Mouse (Mus musculus) CH12.LX (cell line): Measurements from ENCODE around the gene Samd1. TPM values are rescaled to one million over a fixed set of nuclear protein-coding genes. Genes with fewer than 3 reads are reported as not detected.
"Not testable (repeated sequence)": the region's sequence is repeated elsewhere in the genome, so short reads cannot be mapped to it uniquely, and the experiment has no call there.

Experiments used
- DNase-seq: peaks from one replicate; pipeline ENCODE4 v3.0.0-alpha.2; 2013; ENCODE audit errors: extremely low read depth
- H3K27ac ChIP-seq: 2 replicates; pipeline ENCODE4 v1.5.1; 2012; ENCODE audit warnings: low read depth, mild to moderate bottlenecking, control low read depth, moderate library complexity; ENCODE audit not compliant: insufficient read depth
- H3K27me3 ChIP-seq: replicated peaks from 2 replicates; pipeline ENCODE3; 2012; ENCODE audit warnings: inconsistent platforms
- H3K36me3 ChIP-seq, 2 experiments: replicated peaks in 1 of 2; 2 replicates each; pipeline versions ENCODE3 to v1.6.1; 2012; ENCODE audit warnings: inconsistent platforms in 1 of 2, low read length in 1 of 2, mild to moderate bottlenecking in 1 of 2, mixed read lengths in 1 of 2, moderate library complexity in 1 of 2; ENCODE audit not compliant: control insufficient read depth in 1 of 2, insufficient read depth in 1 of 2
- H3K4me1 ChIP-seq, 2 experiments: 2 replicates each; pipeline ENCODE4 v1.6.1; 2012; ENCODE audit warnings: inconsistent platforms in 1 of 2, moderate library complexity in 1 of 2; ENCODE audit not compliant: insufficient read depth in 2 of 2, control insufficient read depth in 1 of 2
- H3K4me2 ChIP-seq: 2 replicates; pipeline ENCODE4 v1.6.1; 2012; ENCODE audit warnings: low read depth, mild to moderate bottlenecking, control low read depth; ENCODE audit not compliant: poor library complexity, insufficient read depth, severe bottlenecking
- H3K4me3 ChIP-seq, 3 experiments: fragments of 150-350 bp in 1 of 3; sonication (generic) in 1 of 3; replicated peaks in 1 of 3; 2 replicates each; pipeline versions ENCODE3 to v1.5.1; 2011 to 2012; ENCODE audit warnings: low read depth in 2 of 3, low read length in 2 of 3, mild to moderate bottlenecking in 2 of 3, moderate library complexity in 2 of 3, control low read depth in 1 of 3, improper control_type of control experiment in 1 of 3, inconsistent platforms in 1 of 3, mixed read lengths in 1 of 3; ENCODE audit not compliant: poor library complexity in 1 of 3
- H3K79me2 ChIP-seq: replicated peaks from 2 replicates; pipeline ENCODE4 v1.6.1; 2012; ENCODE audit warnings: mild to moderate bottlenecking, moderate library complexity; ENCODE audit not compliant: control insufficient read depth, poor library complexity, insufficient read depth, severe bottlenecking; ENCODE audit errors: extremely low read depth
- H3K9ac ChIP-seq: 2 replicates; pipeline ENCODE4 v1.6.1; 2012; ENCODE audit warnings: low read depth, mild to moderate bottlenecking, control low read depth, moderate library complexity; ENCODE audit not compliant: insufficient read depth
- H3K9me3 ChIP-seq: replicated peaks from 2 replicates; pipeline ENCODE3; 2012; ENCODE audit warnings: low read length, inconsistent platforms, mixed read lengths
- BHLHE40 ChIP-seq: IDR thresholded peaks from 2 replicates; pipeline ENCODE4 v1.6.1; 2011; ENCODE audit warnings: mild to moderate bottlenecking, low read depth, low read length, improper control_type of control experiment
- CHD1 ChIP-seq: IDR thresholded peaks from 2 replicates; pipeline ENCODE4 v1.6.1; 2012; ENCODE audit warnings: low read depth, low read length, improper control_type of control experiment, inconsistent platforms
- CTCF ChIP-seq, 2 experiments: IDR thresholded peaks in 1 of 2; conservative IDR thresholded peaks in 1 of 2; 2 replicates each; pipeline ENCODE4 v1.5.1; 2011 to 2012; ENCODE audit warnings: low read depth in 2 of 2, low read length in 2 of 2, improper control_type of control experiment in 1 of 2, inconsistent platforms in 1 of 2, mild to moderate bottlenecking in 1 of 2, moderate library complexity in 1 of 2
- E2F4 ChIP-seq: IDR thresholded peaks from 2 replicates; pipeline ENCODE4 v1.6.1; 2011; ENCODE audit warnings: low read depth, low read length, improper control_type of control experiment; ENCODE audit not compliant: insufficient replicate concordance
- ELF1 ChIP-seq: IDR thresholded peaks from 2 replicates; pipeline ENCODE4 v1.6.1; 2014; ENCODE audit warnings: low read depth, mild to moderate bottlenecking, inconsistent platforms, low read length, improper control_type of control experiment
- ETS1 ChIP-seq: conservative IDR thresholded peaks from 2 replicates; pipeline ENCODE4 v1.6.1; 2012; ENCODE audit warnings: low read depth, mild to moderate bottlenecking, inconsistent platforms, low read length, improper control_type of control experiment, moderate library complexity
- JUND ChIP-seq: conservative IDR thresholded peaks from 2 replicates; pipeline ENCODE4 v1.6.1; 2011; ENCODE audit warnings: low read depth, low read length, improper control_type of control experiment
- KAT2A ChIP-seq: IDR thresholded peaks from 2 replicates; pipeline ENCODE4 v1.6.1; 2012; ENCODE audit warnings: low read length, improper control_type of control experiment, inconsistent platforms; ENCODE audit not compliant: insufficient replicate concordance
- MEF2A ChIP-seq: IDR thresholded peaks from 2 replicates; pipeline ENCODE4 v1.6.1; 2014; ENCODE audit warnings: low read depth, mild to moderate bottlenecking, inconsistent platforms, low read length, improper control_type of control experiment, borderline replicate concordance
- MXI1 ChIP-seq: IDR thresholded peaks from 2 replicates; pipeline ENCODE4 v1.6.1; 2011; ENCODE audit warnings: mild to moderate bottlenecking, low read depth, low read length, improper control_type of control experiment
- NELFE ChIP-seq: IDR thresholded peaks from 2 replicates; pipeline ENCODE4 v1.6.1; 2011; ENCODE audit warnings: low read depth, low read length, improper control_type of control experiment
- NRF1 ChIP-seq: IDR thresholded peaks from 2 replicates; pipeline ENCODE4 v1.6.1; 2014; ENCODE audit warnings: low read depth, mild to moderate bottlenecking, inconsistent platforms, low read length, improper control_type of control experiment, moderate library complexity
- SIN3A ChIP-seq: IDR thresholded peaks from 2 replicates; pipeline ENCODE4 v1.6.1; 2012; ENCODE audit warnings: low read length, improper control_type of control experiment, inconsistent platforms
- TBP ChIP-seq: conservative IDR thresholded peaks from 2 replicates; pipeline ENCODE4 v1.6.1; 2011; ENCODE audit warnings: low read depth, low read length, improper control_type of control experiment
- USF2 ChIP-seq: conservative IDR thresholded peaks from 2 replicates; pipeline ENCODE4 v1.6.1; 2011; ENCODE audit warnings: low read depth, low read length, improper control_type of control experiment
- dilution Hi-C: fragments of 300-500 bp; cut with MboI; formaldehyde crosslinking; loops from 2 replicates; pipeline ENCODE4 v1.14.3; 2020; ENCODE audit warnings: low sequenced_read_pairs; ENCODE audit not compliant: extremely low pct_unique_long_range_greater_than_20kb, extremely low pct_ligation_motif_present
- in situ Hi-C: fragments of 300-500 bp; cut with MboI; formaldehyde crosslinking; loops from 3 replicates; pipeline ENCODE4 v1.14.3; 2019; ENCODE audit warnings: low sequenced_read_pairs, low pct_ligation_motif_present, low pct_unique_long_range_greater_than_20kb, mixed read lengths
- polyA plus RNA-seq: library from polyadenylated mRNA; unstranded; fragments of >175 nt; gene quantifications from 2 replicates; pipeline ENCODE4 v1.2.1, GENCODE M21; 2012; ENCODE audit warnings: low read depth; ENCODE audit not compliant: insufficient read length
- total RNA-seq, 2 experiments: library from RNA; depleted of rRNA; stranded (reverse); fragments of 300-350 nt in 1 of 2; fragments of >200 nt in 1 of 2; gene quantifications; 2 replicates each; pipeline ENCODE4 v1.2.3; 2012 to 2014

Gene Samd1
- total and polyA plus RNA-seq, 3 experiments: 42.1 to 54.5 (median 42.3) TPM

GRCm38 (mm10) chr8:83982449-83982848, 15.0 kb upstream of the Samd1 start:
- no peak for DNase-seq
- Histone ChIP-seq H3K36me3 (peaks cover 32 to 65% of the 10 kb centered on the region in 2 experiments), H3K9me3 (no peaks in the 10 kb centered on the region)

GRCm38 (mm10) chr8:83983222-83983621, 14.2 kb upstream of the Samd1 start:
- H3K27ac ChIP-seq, dilution Hi-C loops, DNase-seq, H3K79me2 ChIP-seq, in situ Hi-C loops, H3K4me2 ChIP-seq, H3K9ac ChIP-seq, H3K9me3 ChIP-seq, H3K27me3 ChIP-seq, H3K4me3 ChIP-seq: not testable (repeated sequence)
- Histone ChIP-seq H3K36me3 (peaks cover 34 to 71% of the 10 kb centered on the region in 2 experiments), H3K4me1 (peaks cover 2 to 40% of the 10 kb centered on the region in 2 experiments; a peak in 3 of 4 replicates)
- TF ChIP-seq CTCF (conservative IDR thresholded peaks at IDR 0.05 in 1 of 2, IDR thresholded peaks at IDR 0.05 in 1 of 2; ENCODE audit: low read depth in 2 of 2, low read length in 2 of 2): peak in 1 of 2 experiments; percentile 33; a peak in 1 of 4 replicates

More at GRCm38 (mm10) chr8:83982449-83982848, 15.0 kb upstream of the Samd1 start:
- Histone ChIP-seq H3K4me2 (no peak overlapping the region), H3K4me3 (no peak overlapping the region), H3K27ac (no peak overlapping the region), H3K4me1 (peaks cover 2 to 37% of the 10 kb centered on the region in 2 experiments; a peak in 3 of 4 replicates), H3K9ac (no peak overlapping the region), H3K27me3 (no peaks in the 10 kb centered on the region), H3K79me2 (no peaks in the 10 kb centered on the region)
- dilution Hi-C loops (no loop called here), in situ Hi-C loops (no loop called here)
- TF ChIP-seq TBP (no peak), USF2 (no peak), ETS1 (no peak), ELF1 (no peak), NRF1 (no peak), NELFE (no peak), SIN3A (no peak), CHD1 (no peak), MEF2A (no peak), MXI1 (no peak), KAT2A (no peak), E2F4 (no peak), BHLHE40 (no peak), JUND (no peak)
